Mouse (Mus musculus) megakaryocyte, adult 5-6 weeks (primary cell): ENCODE measurements around the gene Dbx2. TPM values are rescaled to one million over a fixed set of nuclear protein-coding genes. Genes with fewer than 3 reads are reported as not detected.

ENCODE experiments used
- ATAC-seq: 2 replicates; pipeline ENCODE4 v1.8.0; 2016; ENCODE audit warnings: mild to moderate bottlenecking, inconsistent platforms; ENCODE audit not compliant: poor library complexity, severe bottlenecking
- total RNA-seq, 2 experiments: library from RNA; stranded (forward) in 1 of 2; stranded (reverse) in 1 of 2; fragments of 153-499, 151-499 nt in 1 of 2; fragments of 221-1000, 200-1000 nt in 1 of 2; gene quantifications; 2 replicates each; pipeline versions ENCODE4 v1.2.3 to v1.2.4; 2015 to 2017

Gene Dbx2
- total RNA-seq (2015) (not detected in 2 replicates), total RNA-seq (2017) (not detected in 2 replicates)

- no peak for ATAC-seq
These were observed at the start of gene Dbx2 for GRCm38 (mm10) chr15:95655860-95656259. TSS of gene Dbx2 (minus strand) at chr15:95655960.

GRCm38 (mm10) chr15:95702206-95702605 lies 46.4 kb upstream of the Dbx2 start:
- no peak for ATAC-seq

- no peak for ATAC-seq
These were observed 45.8 kb upstream of the Dbx2 start for GRCm38 (mm10) chr15:95701573-95701972.

GRCm38 (mm10) chr15:95699371-95699770 lies 43.6 kb upstream of the Dbx2 start:
- no peak for ATAC-seq

GRCm38 (mm10) chr15:95693759-95694158 lies 38.0 kb upstream of the Dbx2 start:
- ATAC-seq = no peak

GRCm38 (mm10) chr15:95691594-95691993 lies 35.8 kb upstream of the Dbx2 start:
- no peak for ATAC-seq

- no peak for ATAC-seq
These were observed 35.4 kb upstream of the Dbx2 start for GRCm38 (mm10) chr15:95691129-95691528.

GRCm38 (mm10) chr15:95682620-95683019 lies 26.9 kb upstream of the Dbx2 start:
- ATAC-seq = no peak

- ATAC-seq = no peak
These were observed 19.9 kb upstream of the Dbx2 start for GRCm38 (mm10) chr15:95675645-95676044.

GRCm38 (mm10) chr15:95675176-95675575 lies 19.4 kb upstream of the Dbx2 start:
- no peak for ATAC-seq

- no peak for ATAC-seq
These were observed 11.4 kb upstream of the Dbx2 start for GRCm38 (mm10) chr15:95667209-95667608.

- no peak for ATAC-seq
These were observed 9.2 kb upstream of the Dbx2 start for GRCm38 (mm10) chr15:95665002-95665401.

- ATAC-seq = no peak
These were observed 6.0 kb upstream of the Dbx2 start for GRCm38 (mm10) chr15:95661718-95662117.

- no peak for ATAC-seq
These were observed 4.6 kb upstream of the Dbx2 start for GRCm38 (mm10) chr15:95660368-95660767.

GRCm38 (mm10) chr15:95654211-95654897 lies 1.4 kb downstream of the Dbx2 start:
- no peak for ATAC-seq

GRCm38 (mm10) chr15:95653812-95654210 lies 1.9 kb downstream of the Dbx2 start:
- ATAC-seq = no peak

- ATAC-seq = no peak
These were observed 2.7 kb downstream of the Dbx2 start for GRCm38 (mm10) chr15:95652898-95653707.

GRCm38 (mm10) chr15:95651824-95652223 lies 3.9 kb downstream of the Dbx2 start:
- no peak for ATAC-seq

GRCm38 (mm10) chr15:95643505-95644029 lies 12.2 kb downstream of the Dbx2 start:
- ATAC-seq = no peak

- no peak for ATAC-seq
These were observed 15.4 kb downstream of the Dbx2 start for GRCm38 (mm10) chr15:95640347-95640746.

- no peak for ATAC-seq
These were observed 16.0 kb downstream of the Dbx2 start for GRCm38 (mm10) chr15:95639829-95640134.
